Mouse (Mus musculus): ENCODE results near the gene Tnrc18.
"Not testable (repeated sequence)": the region's sequence is repeated elsewhere in the genome, so short reads cannot be mapped to it uniquely, and the experiment has no call there.

Gene Tnrc18

DNA sequence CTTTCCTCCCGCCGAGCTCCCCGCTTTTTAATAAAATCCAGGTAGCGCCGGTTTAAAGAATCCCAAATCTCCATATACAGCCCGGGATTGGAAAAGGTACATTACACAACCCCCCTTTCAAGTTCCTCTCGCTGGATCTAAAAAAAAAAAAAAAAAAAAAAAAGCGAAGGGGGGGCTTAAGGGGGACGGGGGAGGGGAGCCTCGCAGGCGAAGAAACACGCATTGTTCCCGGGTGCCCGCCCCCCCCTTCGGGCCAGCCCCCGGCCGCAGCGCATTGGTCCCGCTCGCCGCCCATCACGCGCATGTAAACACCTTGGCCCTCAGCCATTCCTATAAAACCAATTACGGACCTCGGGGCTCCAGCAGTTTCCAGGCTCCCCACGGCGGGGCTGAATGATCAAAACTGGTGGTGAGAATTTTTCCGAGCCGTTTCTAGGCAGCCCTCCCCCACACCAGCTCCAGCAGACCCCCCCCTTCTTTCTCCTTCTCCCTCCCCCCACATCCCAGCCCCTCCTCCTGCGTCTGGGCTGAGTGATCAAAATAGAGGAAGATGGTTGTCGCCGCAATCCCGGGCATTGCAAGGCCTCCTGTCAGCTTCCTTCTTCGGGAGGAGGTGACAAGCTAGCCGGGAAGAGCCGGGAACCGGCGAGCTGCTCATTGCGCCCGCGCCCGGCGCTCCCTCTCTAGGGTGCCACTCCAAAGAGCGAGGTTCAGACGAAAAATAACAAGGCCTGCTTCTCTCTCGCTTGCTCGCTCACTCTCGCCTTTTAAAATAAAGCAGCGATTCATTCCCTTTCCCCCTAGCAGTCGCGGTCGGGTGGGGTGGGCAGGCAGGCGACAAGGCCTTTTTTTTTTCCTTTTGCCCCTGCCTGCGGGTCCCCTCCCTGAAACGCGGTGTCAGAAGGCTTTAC lies at the start of gene Tnrc18:
Gene Tnrc18, minus strand, starts transcription at position 139 of the 911 bp plus-strand sequence.
- in situ Hi-C loops (cut with MboI, MseI) = no loop called here

DNA sequence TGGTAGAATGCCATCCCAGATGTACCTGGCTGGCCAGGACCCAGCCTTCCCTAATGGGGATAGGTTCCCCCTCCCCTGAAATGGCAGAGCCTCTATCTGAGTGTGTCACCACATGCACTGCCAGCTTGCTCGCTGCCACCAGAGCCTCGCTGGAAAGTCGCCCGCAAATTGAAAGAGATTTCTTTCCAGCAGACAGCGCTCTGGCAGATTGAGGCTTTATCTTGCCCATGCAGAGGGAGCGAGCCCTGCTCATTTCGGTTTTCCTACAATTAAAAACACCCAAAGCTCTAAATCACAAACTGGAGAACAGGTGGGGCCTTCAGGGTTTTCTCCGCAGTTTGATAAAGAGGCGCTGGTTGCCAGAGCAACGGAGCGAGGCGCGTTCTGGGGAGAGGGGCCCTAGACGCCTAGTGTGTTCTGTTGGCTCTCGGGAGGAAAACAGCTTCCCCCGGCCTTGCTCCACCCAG lies 40.3 kb upstream of the Tnrc18 start:
- in situ Hi-C loops (cut with MboI, MseI) = loop anchor here (10.0 kb wide), 1 partner anchor 983 kb away; no protein-coding TSS in a partner anchor

DNA sequence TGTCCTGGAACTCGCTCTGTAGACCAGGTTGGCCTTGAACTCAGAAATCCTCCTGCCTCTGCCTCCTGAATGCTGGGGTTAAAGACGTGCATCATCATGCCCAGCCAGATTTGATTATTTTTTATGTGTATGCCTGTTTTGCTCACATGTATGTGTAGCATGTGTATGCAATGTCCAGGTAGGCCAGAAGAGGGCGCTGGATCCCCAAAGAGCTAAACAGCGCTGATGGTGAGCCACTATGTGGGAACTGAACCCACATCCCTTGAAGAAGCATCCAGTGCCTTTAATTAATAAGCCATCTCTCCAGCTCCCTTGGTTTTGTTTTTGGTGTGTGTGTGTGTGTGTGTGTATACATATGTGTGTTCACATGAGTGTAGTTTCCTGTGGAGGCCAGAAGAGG lies 38.9 kb upstream of the Tnrc18 start:
- in situ Hi-C loops (cut with MboI, MseI) = loop anchor here (10.0 kb wide), 1 partner anchor 982 kb away; no protein-coding TSS in a partner anchor

DNA sequence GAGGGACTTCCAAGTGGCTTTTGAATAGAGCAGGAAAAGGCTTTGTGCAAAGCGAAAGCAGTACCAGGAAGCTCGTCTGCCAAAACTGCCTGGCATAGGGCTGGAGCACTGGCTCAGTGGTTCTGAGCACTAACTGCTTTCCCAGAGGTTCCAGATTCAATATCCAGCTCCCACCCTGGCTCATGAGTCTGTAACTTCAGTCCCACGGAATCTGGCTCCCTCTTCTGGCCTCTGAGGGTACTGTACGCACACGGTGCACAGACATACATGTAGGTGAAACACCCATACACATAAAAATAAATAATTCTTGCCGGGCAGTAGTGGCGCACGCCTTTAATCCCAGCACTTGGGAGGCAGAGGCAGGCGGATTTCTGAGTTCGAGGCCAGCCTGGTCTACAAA lies 37.4 kb upstream of the Tnrc18 start:
- in situ Hi-C loops (cut with MboI, MseI) = loop anchor here (10.0 kb wide), 1 partner anchor 980 kb away; no protein-coding TSS in a partner anchor

DNA sequence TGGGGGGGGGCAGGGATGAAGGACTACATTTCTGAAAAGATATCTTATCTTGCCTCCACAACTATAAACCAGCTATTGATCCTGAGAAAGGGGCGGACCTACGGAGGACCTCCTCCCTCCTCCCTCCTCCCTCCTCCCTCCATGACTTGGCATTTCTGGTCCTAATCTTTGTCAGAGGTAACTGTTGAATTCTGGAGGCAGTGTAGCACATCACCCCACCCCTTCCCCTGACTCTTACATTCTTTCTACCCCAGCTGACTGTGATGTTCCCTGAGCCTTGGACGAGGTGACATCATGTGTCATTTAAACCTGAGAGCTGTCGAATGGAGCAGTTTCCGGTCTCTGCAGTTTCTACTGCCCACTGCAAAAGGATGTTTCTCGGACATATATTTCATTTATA lies 36.1 kb upstream of the Tnrc18 start:
- in situ Hi-C loops (cut with MboI, MseI) = loop anchor here (10.0 kb wide), 1 partner anchor 979 kb away; no protein-coding TSS in a partner anchor

DNA sequence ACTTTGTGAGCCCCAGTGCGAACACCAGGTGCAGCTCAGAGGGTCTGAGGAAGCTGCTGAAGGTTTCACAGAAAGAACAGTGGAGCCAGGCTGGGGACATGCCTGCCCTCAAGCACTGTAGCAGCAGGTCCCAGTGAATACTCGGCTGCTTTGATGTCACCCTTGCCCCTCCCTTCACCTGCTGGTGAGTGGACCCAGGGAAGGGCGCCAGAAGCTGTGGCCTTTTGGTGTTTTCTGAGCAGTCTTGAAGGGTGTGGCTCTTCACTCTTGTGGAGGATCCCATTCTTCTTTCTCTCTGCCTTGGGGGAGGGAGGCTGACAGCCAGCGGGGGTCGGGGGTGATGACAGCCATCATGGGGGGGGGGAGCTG lies 34.2 kb upstream of the Tnrc18 start:
- in situ Hi-C loops (cut with MboI, MseI) = loop anchor here (10.0 kb wide), 1 partner anchor 977 kb away; no protein-coding TSS in a partner anchor

DNA sequence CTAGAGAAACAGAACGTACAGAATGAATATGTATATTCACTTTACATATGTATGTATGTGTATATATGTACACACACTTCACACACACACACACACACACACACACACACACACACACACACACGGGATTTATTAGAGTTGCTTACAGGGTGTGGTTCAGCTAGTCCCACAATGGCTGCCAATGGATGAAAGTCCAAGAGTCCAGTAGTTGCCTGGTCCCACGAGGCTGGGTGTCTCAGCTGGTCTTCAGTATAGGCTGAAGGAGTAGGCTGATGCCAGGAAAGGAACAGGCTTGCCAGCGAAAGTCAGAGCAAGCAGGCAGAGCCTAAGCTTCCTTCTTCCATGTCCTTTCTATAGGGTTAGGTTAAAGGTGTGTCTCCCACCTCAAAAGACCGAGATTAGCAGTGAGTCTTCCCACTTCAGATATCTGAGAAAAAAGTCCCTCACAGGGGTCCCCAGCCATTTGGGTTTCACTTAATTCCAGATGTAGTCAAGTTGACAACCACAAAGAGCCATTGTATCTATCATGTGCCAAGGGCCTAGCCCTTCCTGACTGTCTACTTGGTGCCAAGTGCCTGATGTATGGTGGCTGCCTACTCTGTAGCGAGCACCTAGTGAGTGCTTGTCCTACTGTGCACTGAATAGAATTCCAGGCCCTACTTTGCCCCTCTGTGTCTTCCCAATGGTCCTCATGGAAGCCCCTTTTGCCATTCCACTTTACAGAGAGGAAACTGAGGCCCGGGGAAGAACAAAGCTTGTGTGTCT lies 33.6 kb upstream of the Tnrc18 start:
- in situ Hi-C loops (cut with MboI, MseI) = loop anchor here (10.0 kb wide), 1 partner anchor 976 kb away; no protein-coding TSS in a partner anchor

DNA sequence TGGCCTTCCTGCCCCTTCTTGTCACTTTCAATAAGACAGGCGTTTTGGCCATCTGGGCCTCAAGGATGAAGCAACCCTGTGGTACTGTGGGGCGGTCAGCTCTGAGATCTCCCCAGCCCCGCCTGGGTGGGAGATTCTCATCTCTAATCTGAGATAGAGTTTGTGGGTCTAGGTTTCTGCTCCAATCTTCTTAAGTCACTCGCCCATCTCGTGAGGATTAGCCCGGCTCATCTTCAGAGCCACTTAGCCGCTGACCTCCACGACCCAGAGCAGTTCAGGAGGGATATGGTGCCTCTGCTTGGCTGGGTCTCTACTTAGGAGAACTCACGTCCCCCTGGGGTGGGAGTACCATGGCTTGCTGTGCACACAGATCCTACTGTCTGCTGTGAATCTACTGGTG lies 33.0 kb upstream of the Tnrc18 start:
- in situ Hi-C loops (cut with MboI, MseI) = loop anchor here (10.0 kb wide), 1 partner anchor 976 kb away; no protein-coding TSS in a partner anchor

DNA sequence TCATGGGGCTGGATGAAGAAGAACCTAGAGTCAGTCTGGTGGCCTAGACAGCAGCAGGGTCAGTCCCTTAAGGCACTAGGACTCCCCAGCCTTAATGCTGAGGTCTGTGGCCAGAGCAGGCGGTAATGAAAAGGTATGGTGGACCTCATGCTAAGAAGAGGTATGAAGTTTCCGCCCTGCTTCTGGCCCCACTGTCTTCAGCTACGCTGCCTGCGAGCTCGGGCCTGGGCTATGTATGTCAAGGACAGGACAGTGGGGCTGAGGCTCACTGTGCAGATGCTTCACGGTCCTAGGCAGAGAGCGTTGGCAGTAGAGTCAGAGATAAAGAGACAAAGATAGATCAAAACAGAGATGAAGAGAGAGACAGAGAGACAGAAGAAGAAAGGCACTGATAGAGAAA lies 31.4 kb upstream of the Tnrc18 start:
- in situ Hi-C loops (cut with MboI, MseI) = no loop called here

DNA sequence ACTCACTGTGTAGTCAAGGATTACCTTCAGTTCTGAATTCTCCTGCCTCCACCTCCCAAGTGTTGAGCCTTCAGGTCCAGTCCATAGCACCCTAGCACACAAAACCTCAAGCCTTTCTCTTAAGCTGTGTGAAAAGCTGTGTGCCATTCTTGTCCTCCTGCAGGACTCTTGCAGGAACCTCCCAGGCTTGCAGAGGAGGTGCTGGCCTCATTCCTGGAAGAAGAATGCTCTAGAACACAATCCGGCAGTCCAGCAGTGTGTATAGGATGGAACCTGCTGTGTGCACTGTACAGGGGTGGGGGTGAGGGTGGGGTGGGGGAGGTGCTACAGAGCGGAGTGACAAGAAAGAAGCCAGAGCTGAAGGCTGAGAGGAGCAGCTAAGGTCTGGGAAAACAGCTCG lies 30.7 kb upstream of the Tnrc18 start:
- in situ Hi-C loops (cut with MboI, MseI) = no loop called here

DNA sequence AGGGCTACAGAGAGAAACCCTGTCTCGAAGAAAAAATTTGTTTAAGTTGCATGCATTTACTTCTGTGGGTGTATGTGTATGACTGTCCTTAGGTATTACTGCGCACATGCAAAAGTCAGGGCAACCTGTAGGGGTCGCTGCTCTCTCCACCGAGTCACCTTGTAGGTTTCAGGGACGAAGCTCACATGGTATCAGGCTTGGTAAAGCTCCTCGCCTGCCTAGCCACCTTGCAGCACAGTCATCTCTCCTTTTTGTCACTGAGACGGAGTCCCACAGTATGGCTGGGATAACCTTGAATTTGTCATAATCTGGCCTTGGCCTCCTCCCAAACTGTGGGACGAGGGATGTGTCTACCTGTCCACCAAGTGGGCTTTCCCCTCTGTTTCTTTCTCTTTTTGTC lies 27.0 kb upstream of the Tnrc18 start:
- in situ Hi-C loops (cut with MboI, MseI) = no loop called here

DNA sequence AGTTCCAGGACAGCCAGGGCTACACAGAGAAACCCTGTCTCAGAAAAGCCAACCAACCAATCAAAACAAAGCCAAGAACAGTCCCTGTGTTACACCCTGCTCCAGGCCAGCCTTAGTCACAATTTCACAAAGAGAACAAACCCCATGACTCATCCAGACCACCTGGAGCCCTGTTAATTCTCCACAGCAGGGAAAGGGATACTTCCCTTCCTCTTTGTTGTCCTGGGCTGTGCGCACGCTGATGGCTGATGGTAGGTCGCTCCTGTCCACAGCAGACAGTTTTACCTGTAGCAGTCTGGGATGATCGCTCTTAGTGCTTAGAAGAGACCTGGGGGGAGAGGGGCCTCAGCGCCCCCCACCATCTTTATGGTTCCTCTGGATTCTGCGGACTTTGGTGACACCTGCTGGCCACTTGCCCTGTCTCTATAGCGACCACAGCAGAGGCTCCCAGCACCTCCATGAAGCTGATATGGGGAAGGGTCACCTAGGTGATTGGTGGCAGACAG lies 24.7 kb upstream of the Tnrc18 start:
- in situ Hi-C loops (cut with MboI, MseI) = no loop called here

DNA sequence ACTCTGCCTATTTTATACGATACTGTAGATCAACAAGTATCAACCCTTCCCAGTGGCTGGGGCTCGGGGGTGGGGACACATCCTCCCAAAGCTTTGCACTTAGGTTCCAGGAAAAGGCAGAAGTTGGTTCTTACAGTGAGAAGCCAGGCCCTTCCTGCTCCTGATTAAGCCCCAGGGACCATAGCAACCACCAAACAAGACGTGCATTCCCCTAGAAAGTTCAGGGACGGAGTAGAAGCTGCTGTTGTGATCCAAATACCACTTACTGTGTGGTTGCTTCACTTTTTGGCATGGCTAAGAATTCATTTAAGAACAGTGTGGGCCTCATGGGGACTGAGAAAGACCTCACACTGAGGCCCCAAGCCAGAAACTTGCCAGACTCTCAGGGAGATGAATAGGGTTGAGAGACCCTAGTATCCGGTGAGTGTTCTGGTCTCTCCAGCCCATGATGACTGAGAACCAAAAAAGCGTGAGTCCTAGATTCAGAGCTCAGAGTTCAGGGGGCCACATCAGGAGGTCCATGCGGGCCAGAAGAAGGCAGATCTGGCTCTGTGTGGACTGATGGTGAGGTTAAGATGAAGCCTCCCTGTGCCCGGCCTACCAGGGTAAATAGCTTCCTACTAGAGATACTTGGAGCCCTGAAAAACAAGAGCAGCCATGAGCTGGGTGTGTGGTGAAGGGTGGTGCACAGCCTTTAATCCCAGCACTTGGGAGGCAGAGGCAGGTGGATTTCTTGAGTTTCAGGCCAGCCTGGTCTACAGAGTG lies 24.1 kb upstream of the Tnrc18 start:
- in situ Hi-C loops (cut with MboI, MseI) = no loop called here

DNA sequence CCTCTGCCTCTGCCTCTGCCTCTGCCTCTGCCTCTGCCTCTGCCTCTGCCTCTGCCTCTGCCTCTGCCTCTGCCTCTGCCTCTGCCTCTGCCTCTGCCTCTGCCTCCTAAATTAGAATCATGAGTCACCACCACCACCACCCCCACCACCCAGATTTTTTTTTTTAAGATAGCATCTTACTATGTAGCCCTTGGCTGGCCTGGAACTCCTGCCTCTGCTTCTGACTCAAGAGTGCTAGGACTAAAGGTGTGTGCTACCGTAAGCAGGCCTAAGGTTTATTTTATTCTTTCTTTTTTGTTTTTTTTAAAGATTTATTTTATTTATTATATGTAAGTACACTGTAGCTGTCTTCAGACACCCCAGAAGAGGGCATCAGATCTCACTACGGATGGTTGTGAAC lies 20.0 kb upstream of the Tnrc18 start:
- in situ Hi-C loops (cut with MboI, MseI) = not testable (repeated sequence)

DNA sequence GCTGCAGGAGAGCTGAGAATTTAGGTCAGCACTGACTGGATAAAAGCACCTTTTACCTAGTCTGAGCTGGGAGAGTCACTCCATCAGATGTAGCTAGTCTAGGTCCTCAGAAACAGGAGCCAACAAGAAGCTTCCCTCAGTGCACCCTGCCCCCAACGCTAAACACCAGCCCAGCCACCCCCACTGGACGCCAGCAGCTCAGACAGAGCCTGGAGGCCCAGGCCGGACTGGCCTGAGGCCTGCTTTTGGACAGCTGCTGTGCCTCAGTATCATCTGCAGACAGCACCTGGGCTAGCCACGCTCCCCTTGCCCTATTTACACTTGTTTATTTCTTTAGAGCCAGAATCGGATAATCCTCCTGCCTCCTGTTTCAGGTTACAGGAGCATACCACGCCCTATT lies 19.4 kb upstream of the Tnrc18 start:
- in situ Hi-C loops (cut with MboI, MseI) = no loop called here

DNA sequence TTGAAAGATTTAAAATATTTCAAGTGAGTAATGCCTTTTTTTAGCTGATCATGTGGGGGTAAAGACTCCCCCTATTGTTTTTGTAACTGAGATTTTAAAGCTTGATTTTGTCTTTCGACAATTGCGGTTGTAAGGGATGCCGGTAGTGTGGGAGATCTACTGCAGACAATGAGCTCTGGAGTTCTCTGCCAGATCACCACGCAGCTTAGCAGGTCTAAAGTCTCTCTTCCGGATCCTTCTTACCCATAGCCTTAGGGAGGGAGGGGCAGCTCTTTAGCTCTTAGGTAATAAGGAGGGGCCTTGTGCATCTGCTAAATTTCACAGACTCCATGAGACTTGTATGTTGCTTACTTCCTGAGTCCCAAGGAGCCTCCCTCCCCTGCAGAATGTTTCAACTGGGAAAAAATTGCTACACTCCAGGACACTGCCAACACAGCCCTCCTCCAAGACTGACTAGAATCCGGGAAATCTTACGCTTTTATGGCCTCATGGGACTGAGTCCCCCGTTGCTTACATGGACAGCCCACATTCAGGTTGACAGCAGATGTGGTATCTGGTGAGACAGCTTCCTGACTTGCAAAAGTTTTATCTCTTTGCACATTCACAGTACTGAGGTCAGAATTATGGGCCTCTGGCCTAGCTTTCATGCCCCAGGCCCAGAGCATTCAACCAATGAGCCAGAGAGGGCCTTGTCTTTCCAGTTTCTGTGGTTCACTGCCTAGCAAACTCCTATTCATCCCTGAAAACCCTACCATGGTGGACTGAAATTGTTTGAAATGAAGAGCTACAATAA lies 16.4 kb upstream of the Tnrc18 start:
- in situ Hi-C loops (cut with MboI, MseI) = no loop called here

DNA sequence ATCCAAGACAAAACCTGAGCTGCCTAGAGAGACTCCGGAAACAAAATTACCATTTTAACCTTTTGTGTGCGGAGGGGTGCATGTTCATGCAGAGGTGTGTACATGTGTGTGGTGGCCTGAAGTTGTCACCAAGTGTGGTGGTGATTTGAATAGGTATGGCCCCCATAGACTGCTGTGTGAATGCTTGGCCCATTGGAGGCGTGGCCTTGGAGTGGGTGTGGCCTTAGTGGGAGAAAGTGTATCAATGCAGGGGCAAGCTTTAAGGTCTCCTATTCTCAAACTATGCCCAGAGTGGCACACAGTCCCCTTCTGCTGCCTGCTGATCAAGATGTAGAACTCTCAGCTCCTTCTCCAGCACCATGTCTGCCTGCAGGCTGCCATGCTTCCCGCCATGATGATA lies 8.7 kb upstream of the Tnrc18 start:
- in situ Hi-C loops (cut with MboI, MseI) = no loop called here

DNA sequence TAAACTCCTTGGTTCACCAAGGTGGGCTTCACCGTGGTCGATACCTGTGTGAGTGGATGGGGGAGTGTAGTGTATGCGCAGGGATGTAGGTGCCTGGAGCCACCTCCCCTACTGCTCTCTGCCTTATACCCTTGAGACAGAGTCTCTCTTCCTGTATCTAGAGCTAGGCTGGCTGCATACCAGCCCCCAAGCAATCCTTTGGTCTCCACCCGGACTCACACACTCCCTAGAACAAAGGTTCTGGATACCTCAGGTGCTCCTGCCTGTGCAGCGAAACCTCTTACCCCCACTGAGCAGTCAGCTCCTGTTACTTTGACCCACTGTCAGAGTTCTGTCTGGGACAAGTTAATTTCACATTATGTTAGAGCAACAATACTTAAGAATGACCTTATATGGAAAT lies 8.2 kb upstream of the Tnrc18 start:
- in situ Hi-C loops (cut with MboI, MseI) = no loop called here

DNA sequence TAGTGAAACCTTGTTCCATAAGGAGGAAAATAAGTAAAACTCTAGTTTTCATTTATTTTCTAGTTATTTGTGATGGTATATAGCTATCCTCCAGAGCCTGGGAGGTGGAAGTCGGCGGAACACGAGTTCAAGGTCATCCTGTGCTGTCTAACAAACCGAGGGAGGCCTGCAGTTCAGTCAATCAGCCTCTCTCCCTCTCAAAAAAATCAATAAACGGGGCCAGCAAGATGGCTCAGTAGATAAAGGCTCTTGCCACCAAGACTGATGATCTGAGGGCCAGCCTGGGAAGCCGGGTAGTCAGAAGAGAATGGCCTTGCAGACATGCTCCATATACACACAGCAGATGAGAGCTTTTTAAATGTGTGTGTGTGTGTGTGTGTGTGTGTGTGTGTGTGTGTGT lies 6.6 kb upstream of the Tnrc18 start:
- in situ Hi-C loops (cut with MboI, MseI) = no loop called here
